Mouse (Mus musculus): ENCODE results near the gene Ugt1a10. TPM values are rescaled to one million over a fixed set of nuclear protein-coding genes. Genes with fewer than 3 reads are reported as not detected.
"Not testable (repeated sequence)": the region's sequence is repeated elsewhere in the genome, so short reads cannot be mapped to it uniquely, and the experiment has no call there.

Ugt1a10 gene
- polyA plus RNA-seq, 1 experiment from 2014 or later, result 0.22 TPM

GRCm38 (mm10) chr1:88098546-88098945 is 43.4 kb downstream of the Ugt1a10 start:
- H3K4me2 ChIP-seq; H3K4me3 ChIP-seq; ATAC-seq (ENCODE audit: borderline replicate concordance, extremely low read depth, low FRiP score, low TSS enrichment); H3K9ac ChIP-seq; H3K27ac ChIP-seq; H3K9me3 ChIP-seq; H3K27me3 ChIP-seq; H3K4me1 ChIP-seq; H3K36me3 ChIP-seq: not testable (repeated sequence)
- 77% methylated on average over 3 of the region's 3 CpGs for WGBS

GRCm38 (mm10) chr1:88099691-88100090 is 44.5 kb downstream of the Ugt1a10 start:
- not testable (repeated sequence) for ATAC-seq (ENCODE audit: borderline replicate concordance, extremely low read depth, low FRiP score, low TSS enrichment); H3K9me3 ChIP-seq; H3K36me3 ChIP-seq; H3K4me2 ChIP-seq; H3K27me3 ChIP-seq; H3K4me1 ChIP-seq; H3K9ac ChIP-seq; H3K4me3 ChIP-seq; H3K27ac ChIP-seq
- WGBS, result 79% methylated on average over 2 of the region's 2 CpGs

- not testable (repeated sequence) for H3K27me3 ChIP-seq; H3K4me3 ChIP-seq; H3K27ac ChIP-seq; ATAC-seq (ENCODE audit: borderline replicate concordance, extremely low read depth, low FRiP score, low TSS enrichment); H3K9ac ChIP-seq; H3K4me2 ChIP-seq; H3K4me1 ChIP-seq; H3K9me3 ChIP-seq; H3K36me3 ChIP-seq
- 37% methylated on average over 3 of the region's 3 CpGs for WGBS
Observed at GRCm38 (mm10) chr1:88103019-88103418, 47.8 kb downstream of the Ugt1a10 start, which contains the start of gene Ugt1a6b. TSS of gene Ugt1a6b (plus strand) at chr1:88103252.

GRCm38 (mm10) chr1:88103697-88104468 is 48.7 kb downstream of the Ugt1a10 start:
- not testable (repeated sequence) for H3K36me3 ChIP-seq, H3K4me1 ChIP-seq, H3K27me3 ChIP-seq, H3K4me2 ChIP-seq, H3K27ac ChIP-seq, H3K4me3 ChIP-seq, H3K9me3 ChIP-seq, H3K9ac ChIP-seq
- WGBS, result 62% methylated on average over 4 of the region's 5 CpGs
- peak; percentile 11; the same call in 1 of the 2 replicates for ATAC-seq (ENCODE audit: borderline replicate concordance, extremely low read depth, low FRiP score, low TSS enrichment)

GRCm38 (mm10) chr1:88104667-88105430 is 49.7 kb downstream of the Ugt1a10 start:
- Histone ChIP-seq H3K9ac (no peak overlapping the region), H3K27me3 (no peaks in the 10 kb centered on the region), H3K9me3 (no peaks in the 10 kb centered on the region), H3K4me1 (no peaks in the 10 kb centered on the region), H3K36me3 (no peaks in the 10 kb centered on the region), H3K4me2 (no peak overlapping the region), H3K27ac (no peak overlapping the region), H3K4me3 (no peak overlapping the region)
- WGBS, result 85% methylated on average over 1 of the region's 1 CpGs
- no peak for ATAC-seq (ENCODE audit: borderline replicate concordance, extremely low read depth, low FRiP score, low TSS enrichment)

- Histone ChIP-seq H3K4me2 (no peak overlapping the region), H3K9me3 (no peaks in the 10 kb centered on the region), H3K9ac (no peak overlapping the region), H3K27me3 (no peaks in the 10 kb centered on the region), H3K27ac (no peak overlapping the region), H3K4me1 (no peaks in the 10 kb centered on the region), H3K36me3 (no peaks in the 10 kb centered on the region), H3K4me3 (no peak overlapping the region)
- no peak for ATAC-seq (ENCODE audit: borderline replicate concordance, extremely low read depth, low FRiP score, low TSS enrichment)
- WGBS, result 53% methylated on average over 2 of the region's 2 CpGs
Observed at GRCm38 (mm10) chr1:88105656-88106055, 50.5 kb downstream of the Ugt1a10 start.

GRCm38 (mm10) chr1:88109027-88109557 is 53.9 kb downstream of the Ugt1a10 start:
- not testable (repeated sequence) for H3K27ac ChIP-seq; H3K36me3 ChIP-seq; H3K27me3 ChIP-seq; H3K4me3 ChIP-seq; H3K9ac ChIP-seq; H3K4me1 ChIP-seq; H3K9me3 ChIP-seq; ATAC-seq (ENCODE audit: borderline replicate concordance, extremely low read depth, low FRiP score, low TSS enrichment); H3K4me2 ChIP-seq
- 53% methylated on average over 2 of the region's 2 CpGs for WGBS

- not testable (repeated sequence) for H3K4me2 ChIP-seq; ATAC-seq (ENCODE audit: borderline replicate concordance, extremely low read depth, low FRiP score, low TSS enrichment); H3K4me3 ChIP-seq; H3K9me3 ChIP-seq; H3K9ac ChIP-seq; H3K4me1 ChIP-seq; H3K27me3 ChIP-seq; H3K36me3 ChIP-seq; H3K27ac ChIP-seq
- 50% methylated on average over 2 of the region's 2 CpGs for WGBS
Observed at GRCm38 (mm10) chr1:88109604-88110003, 54.4 kb downstream of the Ugt1a10 start.

- ATAC-seq (ENCODE audit: borderline replicate concordance, extremely low read depth, low FRiP score, low TSS enrichment); H3K9ac ChIP-seq; H3K36me3 ChIP-seq; H3K27ac ChIP-seq; H3K4me2 ChIP-seq; H3K27me3 ChIP-seq; H3K4me1 ChIP-seq; H3K9me3 ChIP-seq; H3K4me3 ChIP-seq: not testable (repeated sequence)
- 88% methylated on average over 6 of the region's 6 CpGs for WGBS
Observed at GRCm38 (mm10) chr1:88112769-88113168, 57.6 kb downstream of the Ugt1a10 start.

- not testable (repeated sequence) for H3K4me3 ChIP-seq, H3K27me3 ChIP-seq, H3K9ac ChIP-seq, H3K4me1 ChIP-seq, H3K4me2 ChIP-seq, H3K36me3 ChIP-seq, H3K9me3 ChIP-seq, H3K27ac ChIP-seq
- ATAC-seq (ENCODE audit: borderline replicate concordance, extremely low read depth, low FRiP score, low TSS enrichment), result 0 out of 2 replicates have a peak, but pooled peaks have one; percentile 42
- 9% methylated on average over 4 of the region's 4 CpGs for WGBS
Observed at GRCm38 (mm10) chr1:88120550-88120949, 65.4 kb downstream of the Ugt1a10 start.

GRCm38 (mm10) chr1:88121521-88121920 is 66.3 kb downstream of the Ugt1a10 start:
- H3K36me3 ChIP-seq; H3K4me1 ChIP-seq; ATAC-seq (ENCODE audit: borderline replicate concordance, extremely low read depth, low FRiP score, low TSS enrichment); H3K9ac ChIP-seq; H3K27ac ChIP-seq; H3K27me3 ChIP-seq; H3K4me3 ChIP-seq; H3K9me3 ChIP-seq; H3K4me2 ChIP-seq: not testable (repeated sequence)
- WGBS, result no CpG with 5 or more reads among the region's 1 CpGs

- H3K4me1 ChIP-seq; ATAC-seq (ENCODE audit: borderline replicate concordance, extremely low read depth, low FRiP score, low TSS enrichment); H3K4me3 ChIP-seq; H3K27ac ChIP-seq; H3K27me3 ChIP-seq; H3K9me3 ChIP-seq; H3K36me3 ChIP-seq; H3K4me2 ChIP-seq; H3K9ac ChIP-seq: not testable (repeated sequence)
- WGBS, result 59% methylated on average over 4 of the region's 4 CpGs
Observed at GRCm38 (mm10) chr1:88125827-88126360, 70.7 kb downstream of the Ugt1a10 start.
